Mouse (Mus musculus) heart, embryonic 15.5 days (tissue): ENCODE results near the gene Sp1. TPM values are rescaled to one million over a fixed set of nuclear protein-coding genes. Genes with fewer than 3 reads are reported as not detected.
A peak's percentile ranks its signal among the peaks of the same experiment; 100 is the strongest.

Source experiments
- ATAC-seq: fragments of 200-750 bp; cut with Nextera tagmentation; replicated peaks from 2 replicates; pipeline ENCODE4 v1.8.0; 2017; ENCODE audit warnings: low read depth, moderate TSS enrichment; ENCODE audit not compliant: insufficient number of reproducible peaks, insufficient read depth, low FRiP score
- H3K27ac ChIP-seq: fragments of 300-500 bp; sonication (generic); 2 replicates; pipeline ENCODE4 v1.5.1; 2015; ENCODE audit warnings: mild to moderate bottlenecking, inconsistent platforms
- H3K27me3 ChIP-seq: fragments of 300-500 bp; sonication (generic); 2 replicates; pipeline ENCODE4 v1.6.1; 2015; ENCODE audit warnings: inconsistent platforms
- H3K36me3 ChIP-seq: fragments of 300-500 bp; sonication (generic); 2 replicates; pipeline ENCODE4 v1.6.1; 2015; ENCODE audit warnings: mild to moderate bottlenecking, inconsistent platforms
- H3K4me1 ChIP-seq: fragments of 300-500 bp; sonication (generic); replicated peaks from 2 replicates; pipeline ENCODE4 v1.6.1; 2015; ENCODE audit warnings: inconsistent platforms
- H3K4me2 ChIP-seq: fragments of 300-500 bp; sonication (generic); 2 replicates; pipeline ENCODE4 v1.6.1; 2015; ENCODE audit warnings: inconsistent platforms, mild to moderate bottlenecking, moderate library complexity
- H3K4me3 ChIP-seq: fragments of 300-500 bp; sonication (generic); 2 replicates; pipeline ENCODE4 v1.5.1; 2015; ENCODE audit warnings: mild to moderate bottlenecking, inconsistent platforms
- H3K9ac ChIP-seq: fragments of 300-500 bp; sonication (generic); 2 replicates; pipeline ENCODE4 v1.6.1; 2015; ENCODE audit warnings: mild to moderate bottlenecking, inconsistent platforms
- H3K9me3 ChIP-seq: fragments of 300-500 bp; sonication (generic); replicated peaks from 2 replicates; pipeline ENCODE4 v1.6.1; 2016; ENCODE audit warnings: inconsistent platforms
- WGBS: fragments of 180-500 bp; shearing (Covaris S2); methylation state at CpG from one replicate; pipeline ENCODE4 v1.1.7; 2015; ENCODE audit warnings: mixed read lengths; 5-methylcytosine and 5-hydroxymethylcytosine counted together
- polyA plus RNA-seq: library from polyadenylated mRNA; unstranded; fragments of >200 nt; fragmentation: Nextera tagmentation; extraction: Ambion mirVana; gene quantifications from 2 replicates; pipeline ENCODE4 v1.2.1, GENCODE M21; 2015

The Sp1 gene
- polyA plus RNA-seq, 1 experiment from 2014 or later = 4.7 TPM

GRCm38 (mm10) chr15:102376453-102377162, 29.3 kb upstream of the Sp1 start:
- WGBS = 1% methylated on average over 43 of the region's 43 CpGs
- peaks cover 3% of the 10 kb centered on the region; the same call in 1 of the 2 replicates for H3K27me3 ChIP-seq
- peak; percentile 83 for ATAC-seq
- H3K36me3 ChIP-seq = no peaks in the 10 kb centered on the region
- H3K4me1 ChIP-seq = peaks cover 18% of the 10 kb centered on the region
- H3K9me3 ChIP-seq = no peaks in the 10 kb centered on the region
- H3K4me2 ChIP-seq = peak overlapping the region; percentile 99
- peak overlapping the region; percentile 75 for H3K4me3 ChIP-seq
- peak overlapping the region; percentile 76 for H3K9ac ChIP-seq
- H3K27ac ChIP-seq = peak overlapping the region; percentile 82

- Histone ChIP-seq H3K27ac (peak overlapping the region; percentile 82), H3K9ac (peak overlapping the region; percentile 76), H3K4me2 (peak overlapping the region; percentile 99), H3K4me3 (peak overlapping the region; percentile 75), H3K36me3 (no peaks in the 10 kb centered on the region), H3K9me3 (no peaks in the 10 kb centered on the region), H3K27me3 (peaks cover 3% of the 10 kb centered on the region; the same call in 1 of the 2 replicates), H3K4me1 (peaks cover 18% of the 10 kb centered on the region)
- ATAC-seq = peak; percentile 79
- under 1% methylated on average over 7 of the region's 7 CpGs for WGBS
Measured at GRCm38 (mm10) chr15:102377163-102377543, 28.8 kb upstream of the Sp1 start.

GRCm38 (mm10) chr15:102377810-102378262, 28.1 kb upstream of the Sp1 start:
- Histone ChIP-seq H3K4me1 (peaks cover 18% of the 10 kb centered on the region), H3K4me2 (peak overlapping the region; percentile 99), H3K27me3 (peaks cover 3% of the 10 kb centered on the region; the same call in 1 of the 2 replicates), H3K9me3 (no peaks in the 10 kb centered on the region), H3K4me3 (peak overlapping the region; percentile 75; the same call in 1 of the 2 replicates), H3K9ac (no peak overlapping the region), H3K36me3 (no peaks in the 10 kb centered on the region), H3K27ac (peak overlapping the region; percentile 82)
- WGBS = 7% methylated on average over 10 of the region's 10 CpGs
- ATAC-seq = peak; percentile 41

GRCm38 (mm10) chr15:102381575-102381974, 24.4 kb upstream of the Sp1 start:
- H3K4me1 ChIP-seq = peaks cover 14% of the 10 kb centered on the region
- ATAC-seq = peak; percentile 60; the same call in 1 of the 2 replicates
- H3K4me3 ChIP-seq = no peak overlapping the region
- H3K27me3 ChIP-seq = no peaks in the 10 kb centered on the region
- no peak overlapping the region for H3K9ac ChIP-seq
- H3K27ac ChIP-seq = no peak overlapping the region
- no peaks in the 10 kb centered on the region for H3K9me3 ChIP-seq
- H3K36me3 ChIP-seq = no peaks in the 10 kb centered on the region
- WGBS = 3% methylated on average over 7 of the region's 7 CpGs
- H3K4me2 ChIP-seq = no peak overlapping the region

GRCm38 (mm10) chr15:102383671-102384070, 22.3 kb upstream of the Sp1 start:
- Histone ChIP-seq H3K36me3 (no peaks in the 10 kb centered on the region), H3K9me3 (no peaks in the 10 kb centered on the region), H3K27me3 (no peaks in the 10 kb centered on the region), H3K4me3 (no peak overlapping the region), H3K27ac (no peak overlapping the region), H3K9ac (no peak overlapping the region), H3K4me1 (no peaks in the 10 kb centered on the region), H3K4me2 (no peak overlapping the region)
- WGBS = 82% methylated on average over 6 of the region's 6 CpGs
- ATAC-seq = no peak

GRCm38 (mm10) chr15:102386640-102387039, 19.3 kb upstream of the Sp1 start:
- no peak overlapping the region for H3K9ac ChIP-seq
- H3K27me3 ChIP-seq = no peaks in the 10 kb centered on the region
- no peak overlapping the region for H3K4me2 ChIP-seq
- WGBS = 49% methylated on average over 9 of the region's 9 CpGs
- no peaks in the 10 kb centered on the region for H3K4me1 ChIP-seq
- no peaks in the 10 kb centered on the region for H3K9me3 ChIP-seq
- no peak for ATAC-seq
- no peak overlapping the region for H3K27ac ChIP-seq
- H3K4me3 ChIP-seq = no peak overlapping the region
- no peaks in the 10 kb centered on the region for H3K36me3 ChIP-seq

- Histone ChIP-seq H3K4me2 (no peak overlapping the region), H3K4me3 (no peak overlapping the region), H3K9ac (no peak overlapping the region), H3K9me3 (no peaks in the 10 kb centered on the region), H3K27ac (no peak overlapping the region), H3K27me3 (no peaks in the 10 kb centered on the region), H3K4me1 (peaks cover 8% of the 10 kb centered on the region), H3K36me3 (no peaks in the 10 kb centered on the region)
- WGBS = 78% methylated on average over 3 of the region's 3 CpGs
- no peak for ATAC-seq
Measured at GRCm38 (mm10) chr15:102388942-102389341, 17.0 kb upstream of the Sp1 start.

- ATAC-seq = no peak
- H3K9ac ChIP-seq = no peak overlapping the region
- no peaks in the 10 kb centered on the region for H3K27me3 ChIP-seq
- H3K4me3 ChIP-seq = no peak overlapping the region
- H3K36me3 ChIP-seq = no peaks in the 10 kb centered on the region
- no peak overlapping the region for H3K4me2 ChIP-seq
- H3K9me3 ChIP-seq = no peaks in the 10 kb centered on the region
- H3K27ac ChIP-seq = peak overlapping the region; percentile 60
- H3K4me1 ChIP-seq = peaks cover 15% of the 10 kb centered on the region
- WGBS = 26% methylated on average over 2 of the region's 2 CpGs
Measured at GRCm38 (mm10) chr15:102392520-102392919, 13.4 kb upstream of the Sp1 start.

- Histone ChIP-seq H3K27me3 (no peaks in the 10 kb centered on the region), H3K36me3 (no peaks in the 10 kb centered on the region)
- no peak for ATAC-seq
Measured at GRCm38 (mm10) chr15:102393584-102394014, 12.3 kb upstream of the Sp1 start.

GRCm38 (mm10) chr15:102395061-102395460, 10.9 kb upstream of the Sp1 start:
- H3K36me3 ChIP-seq = no peaks in the 10 kb centered on the region
- H3K4me3 ChIP-seq = no peak overlapping the region
- H3K27ac ChIP-seq = 0 out of 2 replicates have a peak overlapping the region, but pooled peaks have one; percentile 60
- H3K9me3 ChIP-seq = no peaks in the 10 kb centered on the region
- WGBS = 17% methylated on average over 3 of the region's 3 CpGs
- no peak for ATAC-seq
- peaks cover 23% of the 10 kb centered on the region for H3K4me1 ChIP-seq
- H3K4me2 ChIP-seq = no peak overlapping the region
- no peak overlapping the region for H3K9ac ChIP-seq
- no peaks in the 10 kb centered on the region for H3K27me3 ChIP-seq

More at GRCm38 (mm10) chr15:102393584-102394014, 12.3 kb upstream of the Sp1 start:
- no peaks in the 10 kb centered on the region for H3K9me3 ChIP-seq
- H3K4me2 ChIP-seq = no peak overlapping the region
- peaks cover 16% of the 10 kb centered on the region for H3K4me1 ChIP-seq
- H3K4me3 ChIP-seq = no peak overlapping the region
- H3K27ac ChIP-seq = peak overlapping the region; percentile 60
- no peak overlapping the region for H3K9ac ChIP-seq

GRCm38 (mm10) chr15:102398629-102399028, 7.3 kb upstream of the Sp1 start:
- Histone ChIP-seq H3K9me3 (no peaks in the 10 kb centered on the region), H3K27ac (peak overlapping the region; percentile 94), H3K36me3 (no peaks in the 10 kb centered on the region), H3K4me3 (peak overlapping the region; percentile 58; the same call in 1 of the 2 replicates), H3K4me1 (peaks cover 17% of the 10 kb centered on the region), H3K4me2 (peak overlapping the region; percentile 72), H3K27me3 (no peaks in the 10 kb centered on the region), H3K9ac (no peak overlapping the region)
- ATAC-seq = no peak
- 28% methylated on average over 5 of the region's 5 CpGs for WGBS
